Mouse (Mus musculus) ES-E14 (cell line): ENCODE measurements around the gene Slc48a1.

Experiments
- CHD2 ChIP-seq: IDR thresholded peaks from 2 replicates; pipeline ENCODE4 v1.6.1; 2014; ENCODE audit warnings: mild to moderate bottlenecking, low read depth, low read length, inconsistent platforms
- HCFC1 ChIP-seq: IDR thresholded peaks from 2 replicates; pipeline ENCODE4 v1.6.1; 2012; ENCODE audit warnings: low read length, inconsistent platforms, borderline replicate concordance; ENCODE audit not compliant: insufficient read depth

- TF ChIP-seq HCFC1: no peak
- TF ChIP-seq CHD2: no peak
Observed at GRCm38 (mm10) chr15:97767280-97768186, 10.8 kb upstream of the Slc48a1 start, which contains the start of gene Rapgef3.
